Mouse (Mus musculus): ENCODE measurements around the gene Smim6.

Gene Smim6

GRCm38 (mm10) chr11:115911632-115912376 lies at the start of gene Smim6:
Gene Smim6, plus strand, starts transcription at chr11:115912017.
- in situ Hi-C loops (cut with MboI; ENCODE audit: low pct_unique_long_range_greater_than_20kb in 1 of 2, low sequenced_read_pairs in 2 of 2, unreplicated experiment in 1 of 2): no loop called here

- in situ Hi-C loops (cut with MboI; ENCODE audit: low pct_unique_long_range_greater_than_20kb in 1 of 2, low sequenced_read_pairs in 2 of 2, unreplicated experiment in 1 of 2): loop anchor here in 1 of 2 experiments (25.0 kb wide), 1 partner anchor 127 kb away; no protein-coding TSS in a partner anchor
These were observed 47.9 kb upstream of the Smim6 start for GRCm38 (mm10) chr11:115863895-115864294.

GRCm38 (mm10) chr11:115869393-115869792 lies 42.4 kb upstream of the Smim6 start:
- in situ Hi-C loops (cut with MboI; ENCODE audit: low pct_unique_long_range_greater_than_20kb in 1 of 2, low sequenced_read_pairs in 2 of 2, unreplicated experiment in 1 of 2): loop anchor here in 1 of 2 experiments (25.0 kb wide), 1 partner anchor 132 kb away; no protein-coding TSS in a partner anchor

GRCm38 (mm10) chr11:115872437-115872836 lies 39.4 kb upstream of the Smim6 start:
- in situ Hi-C loops (cut with MboI; ENCODE audit: low pct_unique_long_range_greater_than_20kb in 1 of 2, low sequenced_read_pairs in 2 of 2, unreplicated experiment in 1 of 2): loop anchor here (10.0 to 25.0 kb wide), 2 partner anchors 128 to 135 kb away; no protein-coding TSS in a partner anchor

- in situ Hi-C loops (cut with MboI; ENCODE audit: low pct_unique_long_range_greater_than_20kb in 1 of 2, low sequenced_read_pairs in 2 of 2, unreplicated experiment in 1 of 2): loop anchor here in 1 of 2 experiments (10.0 kb wide), 1 partner anchor 131 kb away; no protein-coding TSS in a partner anchor
These were observed 35.9 kb upstream of the Smim6 start for GRCm38 (mm10) chr11:115875935-115876334.

GRCm38 (mm10) chr11:115876438-115876837 lies 35.4 kb upstream of the Smim6 start:
- in situ Hi-C loops (cut with MboI; ENCODE audit: low pct_unique_long_range_greater_than_20kb in 1 of 2, low sequenced_read_pairs in 2 of 2, unreplicated experiment in 1 of 2): loop anchor here in 1 of 2 experiments (10.0 kb wide), 1 partner anchor 132 kb away; no protein-coding TSS in a partner anchor

- in situ Hi-C loops (cut with MboI; ENCODE audit: low pct_unique_long_range_greater_than_20kb in 1 of 2, low sequenced_read_pairs in 2 of 2, unreplicated experiment in 1 of 2): loop anchor here in 1 of 2 experiments (10.0 kb wide), 1 partner anchor 132 kb away; no protein-coding TSS in a partner anchor
These were observed 34.6 kb upstream of the Smim6 start for GRCm38 (mm10) chr11:115877174-115877755.

- in situ Hi-C loops (cut with MboI; ENCODE audit: low pct_unique_long_range_greater_than_20kb in 1 of 2, low sequenced_read_pairs in 2 of 2, unreplicated experiment in 1 of 2): loop anchor here in 1 of 2 experiments (10.0 kb wide), 1 partner anchor 133 kb away; no protein-coding TSS in a partner anchor
These were observed 33.7 kb upstream of the Smim6 start for GRCm38 (mm10) chr11:115878071-115878470.

GRCm38 (mm10) chr11:115881002-115881401 lies 30.8 kb upstream of the Smim6 start:
- in situ Hi-C loops (cut with MboI; ENCODE audit: low pct_unique_long_range_greater_than_20kb in 1 of 2, low sequenced_read_pairs in 2 of 2, unreplicated experiment in 1 of 2): no loop called here

GRCm38 (mm10) chr11:115883251-115883650 lies 28.6 kb upstream of the Smim6 start:
- in situ Hi-C loops (cut with MboI; ENCODE audit: low pct_unique_long_range_greater_than_20kb in 1 of 2, low sequenced_read_pairs in 2 of 2, unreplicated experiment in 1 of 2): no loop called here

- in situ Hi-C loops (cut with MboI; ENCODE audit: low pct_unique_long_range_greater_than_20kb in 1 of 2, low sequenced_read_pairs in 2 of 2, unreplicated experiment in 1 of 2): no loop called here
These were observed 27.5 kb upstream of the Smim6 start for GRCm38 (mm10) chr11:115884361-115884760.

- in situ Hi-C loops (cut with MboI; ENCODE audit: low pct_unique_long_range_greater_than_20kb in 1 of 2, low sequenced_read_pairs in 2 of 2, unreplicated experiment in 1 of 2): no loop called here
These were observed 26.5 kb upstream of the Smim6 start for GRCm38 (mm10) chr11:115885281-115885680.

GRCm38 (mm10) chr11:115886446-115886845 lies 25.4 kb upstream of the Smim6 start:
- in situ Hi-C loops (cut with MboI; ENCODE audit: low pct_unique_long_range_greater_than_20kb in 1 of 2, low sequenced_read_pairs in 2 of 2, unreplicated experiment in 1 of 2): no loop called here

GRCm38 (mm10) chr11:115888020-115888419 lies 23.8 kb upstream of the Smim6 start:
- in situ Hi-C loops (cut with MboI; ENCODE audit: low pct_unique_long_range_greater_than_20kb in 1 of 2, low sequenced_read_pairs in 2 of 2, unreplicated experiment in 1 of 2): no loop called here

GRCm38 (mm10) chr11:115889159-115889558 lies 22.7 kb upstream of the Smim6 start:
- in situ Hi-C loops (cut with MboI; ENCODE audit: low pct_unique_long_range_greater_than_20kb in 1 of 2, low sequenced_read_pairs in 2 of 2, unreplicated experiment in 1 of 2): no loop called here

GRCm38 (mm10) chr11:115892213-115892612 lies 19.6 kb upstream of the Smim6 start:
- in situ Hi-C loops (cut with MboI; ENCODE audit: low pct_unique_long_range_greater_than_20kb in 1 of 2, low sequenced_read_pairs in 2 of 2, unreplicated experiment in 1 of 2): no loop called here

GRCm38 (mm10) chr11:115893071-115893470 lies 18.7 kb upstream of the Smim6 start:
- in situ Hi-C loops (cut with MboI; ENCODE audit: low pct_unique_long_range_greater_than_20kb in 1 of 2, low sequenced_read_pairs in 2 of 2, unreplicated experiment in 1 of 2): no loop called here

GRCm38 (mm10) chr11:115894755-115895520 lies 16.9 kb upstream of the Smim6 start:
- in situ Hi-C loops (cut with MboI; ENCODE audit: low pct_unique_long_range_greater_than_20kb in 1 of 2, low sequenced_read_pairs in 2 of 2, unreplicated experiment in 1 of 2): no loop called here

- in situ Hi-C loops (cut with MboI; ENCODE audit: low pct_unique_long_range_greater_than_20kb in 1 of 2, low sequenced_read_pairs in 2 of 2, unreplicated experiment in 1 of 2): no loop called here
These were observed 13.4 kb upstream of the Smim6 start for GRCm38 (mm10) chr11:115898446-115898845.
